Mouse (Mus musculus): ENCODE measurements at regions not wholly inside any gene's neighbourhood (a gene's known extent, or its start where the extent isn't known, plus 50 kb on each side); places are given as distances from the start of the nearest gene placed in this dataset. TPM values are rescaled to one million over a fixed set of nuclear protein-coding genes. Genes with fewer than 3 reads are reported as not detected.

GRCm38 (mm10) chr13:10454667-10455066 is 94.0 kb upstream of the Chrm3 start:
- no peaks in the 10 kb centered on the region for H3K4me1 ChIP-seq (ENCODE audit: control insufficient read depth, insufficient read depth, low read depth, low read length)
- no peak overlapping the region for H3K9ac ChIP-seq (ENCODE audit: low read depth, low read length)
- H3K9me3 ChIP-seq (ENCODE audit: control insufficient read depth, low read length), result no peaks in the 10 kb centered on the region
- H3K27me3 ChIP-seq (replicated peaks; ENCODE audit: control insufficient read depth, insufficient read depth, low read length), result no peaks in the 10 kb centered on the region
- H3K36me3 ChIP-seq (ENCODE audit: control insufficient read depth, insufficient read depth, low read length), result no peaks in the 10 kb centered on the region
- H3K4me3 ChIP-seq (ENCODE audit: low read length), result no peak overlapping the region
- no peak overlapping the region for H3K4me2 ChIP-seq (ENCODE audit: low read length)
- WGBS, result 87% methylated on average over 4 of the region's 4 CpGs
- H3K27ac ChIP-seq (ENCODE audit: low read depth, low read length), result no peak overlapping the region
- no peak for ATAC-seq

GRCm38 (mm10) chr13:10451057-10451456 is 90.4 kb upstream of the Chrm3 start:
- H3K4me1 ChIP-seq (ENCODE audit: control insufficient read depth, insufficient read depth, low read depth, low read length), result no peaks in the 10 kb centered on the region
- no peak for ATAC-seq
- H3K4me2 ChIP-seq (ENCODE audit: low read length), result no peak overlapping the region
- no peaks in the 10 kb centered on the region for H3K36me3 ChIP-seq (ENCODE audit: control insufficient read depth, insufficient read depth, low read length)
- H3K9me3 ChIP-seq (ENCODE audit: control insufficient read depth, low read length), result no peaks in the 10 kb centered on the region
- no peak overlapping the region for H3K27ac ChIP-seq (ENCODE audit: low read depth, low read length)
- 41% methylated on average over 3 of the region's 3 CpGs for WGBS
- no peak overlapping the region for H3K4me3 ChIP-seq (ENCODE audit: low read length)
- H3K9ac ChIP-seq (ENCODE audit: low read depth, low read length), result no peak overlapping the region
- H3K27me3 ChIP-seq (replicated peaks; ENCODE audit: control insufficient read depth, insufficient read depth, low read length), result no peaks in the 10 kb centered on the region

- Histone ChIP-seq H3K9ac (ENCODE audit: low read depth, low read length) (no peak overlapping the region), H3K4me1 (ENCODE audit: control insufficient read depth, insufficient read depth, low read depth, low read length) (no peaks in the 10 kb centered on the region), H3K4me3 (ENCODE audit: low read length) (no peak overlapping the region), H3K27ac (ENCODE audit: low read depth, low read length) (no peak overlapping the region), H3K4me2 (ENCODE audit: low read length) (no peak overlapping the region), H3K36me3 (ENCODE audit: control insufficient read depth, insufficient read depth, low read length) (no peaks in the 10 kb centered on the region), H3K27me3 (replicated peaks; ENCODE audit: control insufficient read depth, insufficient read depth, low read length) (no peaks in the 10 kb centered on the region), H3K9me3 (ENCODE audit: control insufficient read depth, low read length) (no peaks in the 10 kb centered on the region)
- 91% methylated on average over 6 of the region's 6 CpGs for WGBS
- no peak for ATAC-seq
Measured at GRCm38 (mm10) chr13:10449502-10449901, 88.9 kb upstream of the Chrm3 start.

GRCm38 (mm10) chr13:10447806-10448205 is 87.2 kb upstream of the Chrm3 start:
- Histone ChIP-seq H3K4me2 (ENCODE audit: low read length) (no peak overlapping the region), H3K9me3 (ENCODE audit: control insufficient read depth, low read length) (no peaks in the 10 kb centered on the region), H3K9ac (ENCODE audit: low read depth, low read length) (no peak overlapping the region), H3K27ac (ENCODE audit: low read depth, low read length) (no peak overlapping the region), H3K4me3 (ENCODE audit: low read length) (no peak overlapping the region), H3K4me1 (ENCODE audit: control insufficient read depth, insufficient read depth, low read depth, low read length) (no peaks in the 10 kb centered on the region), H3K27me3 (replicated peaks; ENCODE audit: control insufficient read depth, insufficient read depth, low read length) (no peaks in the 10 kb centered on the region), H3K36me3 (ENCODE audit: control insufficient read depth, insufficient read depth, low read length) (no peaks in the 10 kb centered on the region)
- no peak for ATAC-seq
- WGBS, result 86% methylated on average over 1 of the region's 1 CpGs

- Histone ChIP-seq H3K36me3 (ENCODE audit: control insufficient read depth, insufficient read depth, low read length) (no peaks in the 10 kb centered on the region), H3K4me2 (ENCODE audit: low read length) (no peak overlapping the region), H3K27ac (ENCODE audit: low read depth, low read length) (no peak overlapping the region), H3K27me3 (replicated peaks; ENCODE audit: control insufficient read depth, insufficient read depth, low read length) (no peaks in the 10 kb centered on the region), H3K9ac (ENCODE audit: low read depth, low read length) (no peak overlapping the region), H3K9me3 (ENCODE audit: control insufficient read depth, low read length) (no peaks in the 10 kb centered on the region), H3K4me3 (ENCODE audit: low read length) (no peak overlapping the region), H3K4me1 (ENCODE audit: control insufficient read depth, insufficient read depth, low read depth, low read length) (no peaks in the 10 kb centered on the region)
- WGBS, result 40% methylated on average over 3 of the region's 3 CpGs
- ATAC-seq, result no peak
Measured at GRCm38 (mm10) chr13:10445679-10446078, 85.0 kb upstream of the Chrm3 start.

Small RNAs in the stretch of these regions (microRNA-seq; reads per million reads assigned to microRNA genes)
- gene Gm23415, result not detected

All from hindbrain, embryonic 16.5 days (tissue).